Mouse (Mus musculus) duodenum, adult 2 months (tissue): Measurements from ENCODE around the gene Olfr1441. TPM values are rescaled to one million over a fixed set of nuclear protein-coding genes. Genes with fewer than 3 reads are reported as not detected.

Experiments used
- polyA plus RNA-seq: library from polyadenylated mRNA; depleted of rRNA; stranded (reverse); fragments of >200 nt; gene quantifications from 2 replicates; pipeline ENCODE4 v1.2.3, GENCODE M21; 2012; ENCODE audit warnings: low replicate concordance; rRNA removed

The Olfr1441 gene
- polyA plus RNA-seq, result not detected in 2 replicates

DNA sequence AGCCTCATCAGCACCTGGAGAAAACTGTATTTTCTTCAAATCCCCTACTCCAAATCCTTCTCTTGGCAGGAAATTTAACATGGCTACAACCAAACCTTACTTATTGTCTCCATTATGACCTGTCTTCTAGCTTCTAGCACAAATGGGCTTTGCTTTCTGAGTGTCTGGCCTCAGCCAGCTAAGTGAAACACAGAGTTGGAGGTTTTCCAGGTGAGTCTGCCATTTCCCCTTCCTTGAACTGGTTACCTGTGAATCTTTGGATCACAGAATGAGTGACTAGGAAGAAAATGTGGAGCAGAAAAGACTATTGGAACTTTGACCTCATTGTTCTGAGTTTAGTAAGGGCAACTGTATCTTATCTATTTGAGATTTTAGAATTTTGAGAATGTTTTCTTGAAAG lies at the start of gene Olfr1441:
Gene Olfr1441, plus strand, starts transcription at position 73 of the 400 bp plus-strand sequence.

GRCm38 (mm10) chr19:12386979-12387378 lies 30.3 kb upstream of the Olfr1441 start, which contains the start of gene Olfr1440:
Gene Olfr1440, plus strand, starts transcription at chr19:12387279.

GRCm38 (mm10) chr19:12427605-12428004 lies 10.4 kb downstream of the Olfr1441 start, which contains the start of gene Pfpl:
Gene Pfpl, plus strand, starts transcription at chr19:12427905.

DNA sequence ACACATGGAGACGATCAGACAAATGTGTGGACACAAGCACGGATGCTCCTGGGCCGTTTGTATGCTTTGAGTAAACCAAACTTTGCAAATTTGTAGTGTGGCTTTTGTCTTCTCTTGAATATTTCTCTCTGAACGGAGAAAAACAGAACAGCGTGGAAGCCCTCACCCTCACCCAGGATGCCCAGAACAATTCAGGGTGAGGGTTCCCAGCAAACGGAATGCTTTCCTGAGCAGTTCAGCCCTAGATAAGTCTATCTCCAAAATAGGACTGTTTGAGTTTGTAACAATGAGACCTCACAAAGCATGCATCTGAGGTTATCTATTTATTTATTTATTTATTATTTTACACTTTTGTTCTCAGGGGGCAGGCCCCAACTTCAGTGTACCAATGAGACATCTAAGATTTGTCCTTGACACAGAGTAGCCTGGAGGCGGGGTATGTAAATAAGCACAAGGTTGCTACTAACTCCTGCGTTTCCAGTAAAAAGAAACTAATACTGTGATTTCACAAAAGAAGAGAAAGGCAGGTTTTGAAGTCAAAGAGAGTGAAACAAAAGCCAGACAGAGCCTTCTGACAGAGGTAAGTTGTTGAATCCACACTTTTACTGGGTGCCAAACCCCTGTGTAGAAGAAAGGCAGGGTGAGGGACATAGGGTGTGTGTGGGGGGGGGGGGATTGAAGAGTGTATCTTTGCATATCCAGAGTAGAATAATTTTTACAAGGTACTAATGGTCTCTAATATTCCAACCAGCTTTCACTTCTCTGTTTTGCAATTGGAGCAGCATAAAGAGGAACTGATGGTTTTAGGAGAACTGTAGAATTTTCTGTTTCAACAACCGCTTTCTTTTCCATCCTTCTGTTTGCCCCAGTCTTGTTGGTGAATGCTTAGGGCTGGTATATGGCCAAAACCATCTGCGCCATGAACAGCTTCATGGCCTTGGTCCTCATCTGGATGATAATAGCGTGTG lies 43.3 kb downstream of the Olfr1441 start, which contains the start of gene Mpeg1:
Gene Mpeg1, plus strand, starts transcription at position 498 of the 968 bp plus-strand sequence.

Other genes starting within 250 kb of the Olfr1441 start
- not detected in 2 replicates for gene Olfr1555-ps1, start 247.3 kb upstream of the Olfr1441 start, polyA plus RNA-seq
- gene Olfr1431, start 216.8 kb upstream of the Olfr1441 start, polyA plus RNA-seq, result not detected in 2 replicates
- not detected in 2 replicates for gene Olfr1432, start 184.8 kb upstream of the Olfr1441 start, polyA plus RNA-seq
- gene Olfr262, start 175.8 kb upstream of the Olfr1441 start, polyA plus RNA-seq, result not detected in 2 replicates
- not detected in 2 replicates for gene Olfr235, start 156.4 kb upstream of the Olfr1441 start, polyA plus RNA-seq
- not detected in 2 replicates for gene Olfr1434, start 137.6 kb upstream of the Olfr1441 start, polyA plus RNA-seq
- gene Olfr1436, start 118.3 kb upstream of the Olfr1441 start, polyA plus RNA-seq, result not detected in 2 replicates
- gene Olfr1437, start 92.3 kb upstream of the Olfr1441 start, polyA plus RNA-seq, result not detected in 2 replicates
- not detected in 2 replicates for gene Olfr1438-ps1, start 81.5 kb upstream of the Olfr1441 start, polyA plus RNA-seq
- not detected in 2 replicates for gene Olfr1440, start 30.2 kb upstream of the Olfr1441 start, polyA plus RNA-seq
- not detected in 2 replicates for gene Pfpl, start 10.5 kb downstream of the Olfr1441 start, polyA plus RNA-seq
- gene Mpeg1, start 43.3 kb downstream of the Olfr1441 start, polyA plus RNA-seq, result 1.3 and 1.4 TPM in 2 replicates
- gene Dtx4, start 84.0 kb downstream of the Olfr1441 start, polyA plus RNA-seq, result 7.4 and 9.3 TPM in 2 replicates
- gene Fam111a, start 128.3 kb downstream of the Olfr1441 start, polyA plus RNA-seq, result 0.14 and 0.39 TPM in 2 replicates
- gene Gm4952, start 182.5 kb downstream of the Olfr1441 start, polyA plus RNA-seq, result 0.05 TPM in 1 of 2 replicates, not detected in the other
- gene Glyat, start 215.9 kb downstream of the Olfr1441 start, polyA plus RNA-seq, result not detected in 2 replicates